Mouse (Mus musculus) R1 (cell line): ENCODE measurements around the gene Rft1.

ENCODE experiments used
- DNase-seq: peaks from one replicate; pipeline ENCODE4 v3.0.0-alpha.2; 2018; ENCODE audit warnings: low read depth, low spot score

The Rft1 gene

DNA sequence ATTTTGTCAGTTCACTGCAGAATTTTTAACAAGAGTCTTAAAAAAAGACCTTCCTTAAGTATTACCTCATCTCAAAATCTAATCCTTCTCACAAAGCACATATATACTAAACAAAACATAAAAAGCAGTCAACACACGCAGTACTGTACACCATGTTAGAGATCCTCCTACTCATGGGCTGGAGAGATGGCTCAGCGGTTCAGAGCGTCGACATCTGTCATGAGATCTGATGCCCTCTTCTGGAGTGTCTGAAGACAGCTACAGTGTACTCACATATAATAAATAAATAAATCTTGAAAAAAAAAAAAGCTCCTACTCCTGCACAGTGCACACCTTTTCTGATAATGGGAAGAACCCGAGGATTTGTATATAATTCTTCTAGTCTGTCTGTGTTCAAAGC is 68.2 kb downstream of the Rft1 start:
- DNase-seq = no peak

GRCm38 (mm10) chr14:30731896-30732295 is 77.7 kb downstream of the Rft1 start:
- no peak for DNase-seq

DNA sequence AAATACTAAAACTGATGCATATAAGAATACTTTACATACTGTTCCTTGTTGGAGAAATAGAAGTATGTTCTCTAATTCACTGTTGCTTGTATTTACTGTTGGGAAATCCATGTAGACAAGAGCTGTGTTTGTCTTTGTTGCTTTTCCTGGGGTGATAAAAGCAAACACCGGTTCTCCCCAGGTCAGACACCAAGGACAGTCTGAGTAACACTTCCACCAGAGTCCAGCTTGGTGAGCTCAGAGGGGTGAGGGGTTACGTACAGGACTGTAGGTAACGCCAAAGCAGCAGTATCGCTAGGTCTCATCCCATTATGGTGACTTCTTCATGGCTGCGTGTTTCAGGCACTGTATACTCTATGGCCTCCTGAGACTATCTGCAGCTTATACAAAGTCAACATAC is 80.5 kb downstream of the Rft1 start:
- no peak for DNase-seq

DNA sequence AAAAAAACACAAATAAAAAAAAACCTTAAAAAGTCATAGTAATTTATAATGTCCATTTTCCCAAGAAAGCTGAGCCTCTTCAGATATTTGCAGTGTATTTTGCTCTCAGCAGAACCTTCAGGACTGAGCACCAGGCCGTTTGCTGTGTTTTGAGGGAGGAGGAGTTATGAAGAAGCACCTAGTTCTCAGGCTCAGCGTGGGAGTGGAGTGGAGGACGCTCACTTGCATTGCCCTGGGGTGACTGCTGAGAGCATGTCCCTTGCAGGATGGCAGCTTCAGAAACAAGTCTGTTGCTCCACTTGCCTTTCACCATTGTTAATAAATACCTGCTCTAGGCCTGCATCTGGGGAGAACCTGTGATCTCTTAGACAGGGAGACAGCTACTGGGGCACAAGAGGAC is 81.7 kb downstream of the Rft1 start:
- DNase-seq = no peak

DNA sequence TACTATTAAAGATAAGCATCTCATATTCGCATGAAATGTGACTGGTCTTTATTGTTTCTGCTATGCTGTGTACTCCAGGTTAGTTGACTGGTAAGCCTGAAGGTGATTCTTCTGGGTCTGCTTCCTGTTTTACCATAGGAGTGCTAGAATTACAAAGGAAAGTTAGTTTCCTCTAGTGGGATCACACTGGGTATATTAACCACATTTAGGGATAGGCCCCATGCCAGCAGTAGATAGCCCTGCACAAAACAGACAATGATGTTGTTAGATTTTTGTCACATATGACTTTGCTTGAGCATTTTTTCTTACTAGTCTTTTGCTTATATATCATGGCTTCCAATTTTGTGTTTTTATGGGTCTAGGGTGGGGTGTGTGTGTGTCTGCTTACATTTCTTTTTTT is 82.3 kb downstream of the Rft1 start:
- DNase-seq = no peak
